Mouse (Mus musculus) embryonic stem cell, embryonic (primary cell): ENCODE measurements around the gene Gripap1.

Experiments
- CTCF ChIA-PET, 4 experiments: fragments of 300-600 bp in 2 of 4; fragments of 350-600 bp in 2 of 4; sonication (Branson Sonifier 250); formaldehyde crosslinking; loops; one replicate each; lab custom pipeline; 2022; ENCODE audit warnings: inconsistent platforms in 2 of 4; lab: Charles Lee
- POLR2A ChIA-PET, 4 experiments: fragments of 300-600 bp in 2 of 4; fragments of 350-600 bp in 2 of 4; sonication (Branson Sonifier 250); formaldehyde crosslinking; loops; one replicate each; lab custom pipeline; 2022; ENCODE audit warnings: antibody characterized with exemption in 4 of 4, inconsistent platforms in 1 of 4; lab: Charles Lee

The Gripap1 gene

GRCm38 (mm10) chrX:7769302-7770017, 20.1 kb upstream of the Gripap1 start:
- CTCF ChIA-PET, result no interaction called here
- POLR2A ChIA-PET, result interaction anchor here in 1 of 4 experiments (6.3 kb wide), 1 partner anchor 7 kb away, joined by 40 read pairs; no protein-coding TSS in a partner anchor

DNA sequence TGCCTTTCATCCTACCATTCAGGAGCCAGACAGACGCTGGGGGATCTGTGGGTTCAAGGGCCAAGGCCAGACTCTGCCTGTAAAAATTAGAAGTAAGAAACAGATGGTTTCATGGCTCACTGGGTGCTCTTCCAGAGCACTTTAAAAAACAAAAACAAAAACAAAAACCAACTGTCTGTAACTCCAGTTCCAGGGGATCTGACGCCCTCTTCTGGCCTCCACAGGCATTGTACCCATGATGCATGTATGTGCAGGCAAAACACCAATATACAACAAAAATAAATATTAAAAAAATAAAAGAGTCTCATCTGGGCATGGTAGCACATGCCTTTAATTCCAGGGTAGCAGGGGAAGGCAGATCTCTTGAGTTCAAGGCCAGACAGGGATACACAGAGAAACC, 16.8 kb upstream of the Gripap1 start:
- POLR2A ChIA-PET, result no interaction called here

GRCm38 (mm10) chrX:7775501-7776205, 13.9 kb upstream of the Gripap1 start:
- CTCF ChIA-PET, result interaction anchor here in 1 of 4 experiments (0.6 to 1.0 kb wide), 4 partner anchors 18 to 325 kb away, joined by 3 to 4 read pairs (median 3); partner anchors contain the start of gene Praf2

More for the DNA sequence above, 16.8 kb upstream of the Gripap1 start:
- CTCF ChIA-PET, result interaction anchor here in 2 of 4 experiments (1.2 to 1.6 kb wide), 2 partner anchors 39 to 52 kb away, joined by 3 to 4 read pairs; no protein-coding TSS in a partner anchor

DNA sequence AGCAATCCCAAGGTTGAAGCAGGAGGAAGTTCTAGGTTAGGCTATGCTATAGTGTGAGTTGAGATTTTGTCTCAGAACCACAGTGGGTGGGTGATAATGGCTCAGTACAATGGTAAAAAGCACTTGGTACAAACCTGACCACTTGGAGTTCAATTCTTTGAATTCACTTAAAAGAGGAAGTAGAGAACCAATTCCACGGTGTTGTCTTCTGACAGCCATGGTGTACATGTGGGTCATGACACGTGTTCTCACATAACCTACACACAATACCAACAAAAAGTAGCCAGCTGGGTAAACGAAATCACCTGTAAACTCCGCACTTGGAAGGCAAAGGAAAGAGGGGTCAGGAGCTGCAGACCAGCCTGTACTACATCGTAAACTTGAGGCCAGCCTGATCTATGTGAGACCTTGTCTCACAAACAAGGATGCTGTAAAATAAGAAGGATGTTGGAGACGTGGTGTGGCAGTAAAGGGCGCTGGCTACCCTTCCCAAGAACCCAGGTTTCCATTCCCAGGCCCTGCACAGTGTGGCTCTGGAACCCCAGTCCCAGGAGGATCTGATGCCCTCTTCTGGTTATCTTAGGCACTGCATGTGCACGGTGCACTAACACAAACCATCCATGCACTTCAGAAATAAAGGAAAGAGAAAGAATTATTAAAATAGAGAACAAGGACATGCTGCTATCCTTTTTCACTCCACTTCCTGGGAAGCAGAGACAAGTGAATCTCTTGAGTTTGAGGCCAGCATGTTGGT, 13.1 kb upstream of the Gripap1 start:
- POLR2A ChIA-PET, result interaction anchor here in 3 of 4 experiments (0.6 to 4.8 kb wide), 10 partner anchors 10 to 207 kb away, joined by 3 to 41 read pairs (median 5); partner anchors contain the start of genes Tfe3 (in 2 of the 3), Gripap1 (in 1 of the 3), Pqbp1 (in 1 of the 3) and Timm17b (in 1 of the 3)
- CTCF ChIA-PET, result interaction anchor here in 1 of 4 experiments (1.0 kb wide), 1 partner anchor 43 kb away, joined by 4 read pairs; no protein-coding TSS in a partner anchor

More at GRCm38 (mm10) chrX:7775501-7776205, 13.9 kb upstream of the Gripap1 start:
- POLR2A ChIA-PET, result interaction anchor here in 3 of 4 experiments (0.5 to 4.8 kb wide), 12 partner anchors 10 to 172 kb away, joined by 3 to 41 read pairs (median 4); partner anchors contain the start of genes Tfe3 (in 2 of the 3), Gm45208 (in 1 of the 3), Gripap1 (in 1 of the 3) and Hdac6 (in 1 of the 3)

DNA sequence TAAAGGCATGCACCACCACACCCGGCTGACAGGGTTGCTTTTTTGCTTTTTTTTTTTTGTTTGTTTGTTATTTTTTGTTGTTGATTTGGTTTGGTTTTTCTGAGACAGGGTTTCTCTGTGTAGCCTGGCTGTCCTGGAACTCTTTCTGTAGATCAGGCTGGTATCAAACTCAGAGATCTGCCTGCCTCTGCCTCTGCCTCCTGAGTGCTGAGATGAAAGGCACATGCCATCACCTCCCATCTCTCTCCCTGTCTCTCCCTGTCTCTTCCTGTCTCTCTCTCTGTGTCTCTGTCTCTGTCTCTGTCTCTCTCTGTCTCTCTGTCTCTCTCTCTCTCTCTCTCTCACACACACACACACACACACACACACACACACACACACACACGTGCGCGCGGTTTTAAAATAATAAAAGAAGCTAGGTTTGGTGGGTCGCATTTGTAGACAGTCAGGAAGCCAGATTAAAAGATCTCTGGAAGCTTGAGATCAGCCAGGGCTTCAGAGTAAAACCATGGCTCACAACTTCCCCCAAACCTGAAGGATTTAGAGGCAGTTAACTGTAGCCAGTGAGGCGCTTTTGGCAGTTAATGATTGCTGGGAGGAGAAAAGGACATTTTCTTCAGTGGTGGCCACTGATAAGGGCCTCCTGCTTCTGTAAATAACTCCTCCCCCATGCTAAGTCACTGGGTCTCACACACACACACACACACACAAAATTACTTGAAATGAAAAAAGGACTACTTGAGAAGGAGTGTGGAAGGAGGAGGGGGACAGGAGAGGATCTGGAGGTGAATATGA, 10.9 kb upstream of the Gripap1 start:
- ChIA-PET CTCF (interaction anchor here in 2 of 4 experiments (0.6 to 1.2 kb wide), 6 partner anchors 11 to 46 kb away, joined by 3 to 5 read pairs (median 4); no protein-coding TSS in a partner anchor), POLR2A (interaction anchor here in 3 of 4 experiments (0.6 to 4.8 kb wide), 11 partner anchors 11 to 42 kb away, joined by 3 to 40 read pairs (median 4); partner anchors contain the start of genes Gripap1 (in 1 of the 3) and Tfe3 (in 1 of the 3))

DNA sequence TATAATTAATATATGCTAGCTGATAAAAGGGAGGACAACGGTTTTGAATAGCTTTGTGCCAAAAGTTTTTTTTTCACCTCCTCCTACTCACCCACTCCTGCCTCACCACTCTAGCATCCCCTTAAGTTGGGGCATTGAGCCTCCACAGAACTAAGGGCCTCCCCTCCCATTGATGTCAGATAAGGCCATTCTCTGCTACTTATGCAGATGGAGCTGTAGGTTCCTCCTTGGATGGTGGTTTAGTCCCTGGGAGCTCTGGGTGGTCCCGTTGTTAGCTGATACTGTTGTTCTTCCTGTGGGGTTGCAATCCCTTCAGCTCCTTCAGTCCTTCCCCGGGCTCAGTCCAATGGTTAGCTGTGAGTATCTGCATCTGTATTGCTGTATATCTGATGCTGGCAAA, 10.3 kb upstream of the Gripap1 start:
- ChIA-PET CTCF (interaction anchor here in 2 of 4 experiments (0.6 to 1.2 kb wide), 7 partner anchors 11 to 296 kb away, joined by 3 to 5 read pairs (median 3); no protein-coding TSS in a partner anchor), POLR2A (interaction anchor here in 2 of 4 experiments (0.6 to 1.7 kb wide), 8 partner anchors 10 to 43 kb away, joined by 3 to 8 read pairs (median 4); partner anchors contain the start of genes Gripap1 (in 1 of the 2) and Tfe3 (in 1 of the 2))

- ChIA-PET CTCF (interaction anchor here in 2 of 4 experiments (1.2 to 2.3 kb wide), 2 partner anchors 10 to 49 kb away, joined by 4 to 6 read pairs; no protein-coding TSS in a partner anchor), POLR2A (no interaction called here)
These were observed 6.9 kb upstream of the Gripap1 start for GRCm38 (mm10) chrX:7782603-7783092.

GRCm38 (mm10) chrX:7790309-7790708, 744 bp downstream of the Gripap1 start:
- ChIA-PET CTCF (no interaction called here), POLR2A (interaction anchor here in 3 of 4 experiments (0.6 to 2.3 kb wide), 14 partner anchors 11 to 284 kb away, joined by 3 to 8 read pairs (median 4); partner anchors contain the start of genes Hdac6 (in 1 of the 3), Suv39h1 (in 1 of the 3) and Tfe3 (in 1 of the 3))

DNA sequence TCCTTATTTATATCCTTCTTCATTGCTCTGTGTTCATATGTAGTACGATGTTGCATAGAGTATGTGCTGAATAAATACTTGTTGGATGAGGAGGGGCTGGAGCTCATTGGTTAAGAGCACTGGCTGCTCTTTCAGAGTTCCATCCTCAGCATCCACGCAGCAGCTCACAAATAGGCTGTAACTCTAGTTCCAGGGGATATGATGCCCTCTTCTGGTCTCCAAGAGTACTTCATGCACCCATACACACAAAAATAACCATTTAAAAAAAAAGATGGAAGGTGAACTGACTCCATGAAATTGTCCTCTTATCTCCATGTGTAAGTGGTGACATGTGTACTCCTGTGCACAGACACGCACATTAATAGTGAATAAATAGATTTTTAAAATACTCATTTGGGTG, 3.8 kb downstream of the Gripap1 start:
- ChIA-PET POLR2A (interaction anchor here in 2 of 4 experiments (0.8 to 1.9 kb wide), 7 partner anchors 14 to 94 kb away, joined by 3 to 5 read pairs (median 3); partner anchors contain the start of gene Slc35a2 (in 1 of the 2)), CTCF (interaction anchor here (0.6 to 1.4 kb wide), 15 partner anchors 9 to 412 kb away, joined by 3 to 12 read pairs (median 3); partner anchors contain the start of gene Ccdc120 (in 1 of the 4))

DNA sequence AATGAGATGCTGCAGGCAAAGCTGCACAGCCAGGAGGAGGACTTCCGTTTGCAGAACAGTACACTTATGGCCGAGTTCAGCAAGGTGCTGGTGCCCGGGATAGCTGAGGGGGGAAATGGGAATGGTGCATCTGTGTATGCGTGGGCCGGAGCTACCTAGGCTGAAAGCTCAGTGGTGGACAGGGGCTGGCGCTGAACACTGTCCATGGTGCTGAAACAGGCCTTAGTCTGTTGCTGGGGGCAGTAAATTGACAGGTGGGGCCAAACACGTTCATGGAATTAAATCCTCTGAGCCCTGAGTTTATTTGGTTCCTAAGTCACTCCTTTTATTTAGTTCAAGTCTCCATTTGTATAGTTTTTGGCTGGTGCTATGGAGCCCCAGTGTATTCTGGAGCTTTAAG, 5.5 kb downstream of the Gripap1 start:
- ChIA-PET POLR2A (interaction anchor here in 3 of 4 experiments (0.5 to 1.0 kb wide), 6 partner anchors 31 to 146 kb away, joined by 3 to 6 read pairs (median 4); partner anchors contain the start of genes Eras (in 1 of the 3) and Praf2 (in 1 of the 3)), CTCF (interaction anchor here in 2 of 4 experiments (0.5 to 0.7 kb wide), 3 partner anchors 47 to 164 kb away, joined by 3 to 5 read pairs (median 3); no protein-coding TSS in a partner anchor)

- ChIA-PET CTCF (interaction anchor here in 1 of 4 experiments (0.5 kb wide), 1 partner anchor 322 kb away, joined by 3 read pairs; no protein-coding TSS in a partner anchor), POLR2A (no interaction called here)
These were observed 7.8 kb downstream of the Gripap1 start for GRCm38 (mm10) chrX:7797327-7797726.

- CTCF ChIA-PET, result interaction anchor here in 2 of 4 experiments (0.5 to 1.1 kb wide), 3 partner anchors 68 to 211 kb away, joined by 3 to 5 read pairs (median 4); no protein-coding TSS in a partner anchor
- POLR2A ChIA-PET, result interaction anchor here in 1 of 4 experiments (0.5 kb wide), 1 partner anchor 73 kb away, joined by 3 read pairs; no protein-coding TSS in a partner anchor
These were observed 12.6 kb downstream of the Gripap1 start for GRCm38 (mm10) chrX:7802157-7802556.

GRCm38 (mm10) chrX:7815016-7815415, 25.5 kb downstream of the Gripap1 start:
- CTCF ChIA-PET, result interaction anchor here in 3 of 4 experiments (0.6 to 1.6 kb wide), 9 partner anchors 9 to 203 kb away, joined by 3 to 6 read pairs (median 3); partner anchors contain the start of gene Otud5 (in 1 of the 3)

GRCm38 (mm10) chrX:7821865-7822779, 32.6 kb downstream of the Gripap1 start, which contains the start of gene Kcnd1:
TSS of gene Kcnd1 (plus strand) at chrX:7822289.
- CTCF ChIA-PET, result interaction anchor here in 1 of 4 experiments (0.8 to 1.6 kb wide), 2 partner anchors 32 to 193 kb away, joined by 3 to 4 read pairs; no protein-coding TSS in a partner anchor

More at GRCm38 (mm10) chrX:7815016-7815415, 25.5 kb downstream of the Gripap1 start:
- POLR2A ChIA-PET, result interaction anchor here in 1 of 4 experiments (0.9 to 1.0 kb wide), 2 partner anchors 27 to 55 kb away, joined by 3 read pairs; no protein-coding TSS in a partner anchor

More at GRCm38 (mm10) chrX:7821865-7822779, 32.6 kb downstream of the Gripap1 start, which contains the start of gene Kcnd1:
- POLR2A ChIA-PET, result interaction anchor here in 2 of 4 experiments (0.7 to 2.0 kb wide), 12 partner anchors 10 to 252 kb away, joined by 3 to 12 read pairs (median 3); partner anchors contain the start of genes Ccdc120 (in 1 of the 2), Gm45208 (in 1 of the 2), Hdac6 (in 1 of the 2) and Otud5 (in 1 of the 2)
